Mouse (Mus musculus) macrophage (primary cell): Measurements from ENCODE around the gene Gfi1b. TPM values are rescaled to one million over a fixed set of nuclear protein-coding genes. Genes with fewer than 3 reads are reported as not detected.

Source experiments
- H3K27ac ChIP-seq: fragments of 350-480 bp; formaldehyde crosslinking; 2 replicates; pipeline ENCODE4 v1.9.0; 2021
- H3K36me3 ChIP-seq: fragments of 350-480 bp; formaldehyde crosslinking; 2 replicates; pipeline ENCODE4 v1.9.0; 2021; ENCODE audit errors: inconsistent target
- H3K4me3 ChIP-seq: fragments of 350-480 bp; formaldehyde crosslinking; 2 replicates; pipeline ENCODE4 v1.9.0; 2021; ENCODE audit errors: inconsistent target
- H3K79me2 ChIP-seq: fragments of 350-480 bp; formaldehyde crosslinking; 2 replicates; pipeline ENCODE4 v1.9.0; 2021; ENCODE audit errors: inconsistent target
- WGBS: methylation state at CpG from one replicate; pipeline ENCODE4 v1.1.7; 2026; ENCODE audit warnings: inconsistent platforms; ENCODE audit not compliant: missing documents; 5-methylcytosine and 5-hydroxymethylcytosine counted together
- polyA plus RNA-seq: library from polyadenylated mRNA; stranded (reverse); fragments of 250-400 nt; gene quantifications from 3 replicates; pipeline ENCODE4 v1.2.4, GENCODE M21; 2018; ENCODE audit warnings: inconsistent platforms

Gfi1b gene
- polyA plus RNA-seq, 1 experiment from 2014 or later: 0.10 TPM

DNA sequence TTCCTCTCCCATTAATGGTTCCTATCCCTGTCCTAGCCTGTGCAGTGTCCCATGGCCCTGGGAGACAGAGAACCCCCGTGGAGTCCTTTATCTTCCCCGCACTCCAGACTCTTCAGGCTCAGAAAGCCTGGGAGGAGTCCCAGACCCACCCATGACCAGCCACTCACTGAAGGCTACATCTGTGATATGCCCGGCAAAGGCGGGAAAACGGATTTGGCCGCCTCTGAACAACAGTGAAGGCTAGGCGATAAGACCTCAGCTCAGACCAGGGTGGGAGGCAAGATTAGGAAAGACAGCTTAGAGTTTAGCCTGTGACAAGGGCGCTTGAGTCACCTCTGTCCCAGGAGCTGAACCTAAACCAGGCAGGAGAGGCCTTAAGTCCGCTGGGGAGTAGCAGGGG, 4.9 kb downstream of the Gfi1b start:
- no peak overlapping the region for H3K4me3 ChIP-seq
- no peak overlapping the region for H3K27ac ChIP-seq
- WGBS: 96% methylated on average over 9 of the region's 9 CpGs
- H3K36me3 ChIP-seq: no peaks in the 10 kb centered on the region
- H3K79me2 ChIP-seq: no peaks in the 10 kb centered on the region

GRCm38 (mm10) chr2:28616358-28616757, 5.4 kb downstream of the Gfi1b start:
- Histone ChIP-seq H3K4me3 (no peak overlapping the region), H3K79me2 (no peaks in the 10 kb centered on the region), H3K27ac (no peak overlapping the region), H3K36me3 (no peaks in the 10 kb centered on the region)
- 80% methylated on average over 5 of the region's 5 CpGs for WGBS

- H3K4me3 ChIP-seq: no peak overlapping the region
- 100% methylated on average over 10 of the region's 10 CpGs for WGBS
- H3K79me2 ChIP-seq: no peaks in the 10 kb centered on the region
- H3K27ac ChIP-seq: no peak overlapping the region
- no peaks in the 10 kb centered on the region for H3K36me3 ChIP-seq
Observed at GRCm38 (mm10) chr2:28613599-28613998, 8.2 kb downstream of the Gfi1b start.

DNA sequence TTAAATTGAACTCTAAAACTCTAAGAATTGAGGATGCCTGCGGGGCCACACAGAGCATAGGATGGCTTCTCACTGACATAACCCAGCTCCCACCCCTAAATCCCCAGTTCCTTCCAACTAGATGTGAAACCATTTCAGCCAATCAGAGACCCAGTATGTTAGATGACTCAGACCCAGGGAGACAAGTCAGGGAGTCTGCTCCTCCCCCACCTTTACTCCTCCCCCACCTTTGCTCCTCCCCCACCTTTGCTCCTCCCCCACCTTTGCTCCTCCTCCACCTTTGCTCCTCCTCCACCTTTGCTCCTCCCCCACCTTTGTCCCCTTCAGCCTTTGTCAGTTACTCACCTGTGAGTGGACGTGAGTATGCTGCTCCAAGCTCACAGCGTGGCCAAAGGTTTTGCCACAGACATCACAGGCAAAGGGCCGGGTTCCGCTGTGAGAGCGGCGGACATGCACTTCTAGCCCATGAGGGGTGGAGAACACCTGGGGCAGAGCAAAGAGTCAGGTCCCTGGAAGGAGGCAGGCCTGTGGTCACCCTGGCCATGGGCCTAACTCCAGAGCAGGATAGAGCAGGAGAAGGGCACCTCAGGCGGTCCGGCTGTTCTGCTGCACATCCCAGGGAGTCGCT, 9.2 kb downstream of the Gfi1b start:
- H3K36me3 ChIP-seq: no peaks in the 10 kb centered on the region
- no peak overlapping the region for H3K27ac ChIP-seq
- H3K4me3 ChIP-seq: no peak overlapping the region
- 97% methylated on average over 10 of the region's 10 CpGs for WGBS
- H3K79me2 ChIP-seq: no peaks in the 10 kb centered on the region

DNA sequence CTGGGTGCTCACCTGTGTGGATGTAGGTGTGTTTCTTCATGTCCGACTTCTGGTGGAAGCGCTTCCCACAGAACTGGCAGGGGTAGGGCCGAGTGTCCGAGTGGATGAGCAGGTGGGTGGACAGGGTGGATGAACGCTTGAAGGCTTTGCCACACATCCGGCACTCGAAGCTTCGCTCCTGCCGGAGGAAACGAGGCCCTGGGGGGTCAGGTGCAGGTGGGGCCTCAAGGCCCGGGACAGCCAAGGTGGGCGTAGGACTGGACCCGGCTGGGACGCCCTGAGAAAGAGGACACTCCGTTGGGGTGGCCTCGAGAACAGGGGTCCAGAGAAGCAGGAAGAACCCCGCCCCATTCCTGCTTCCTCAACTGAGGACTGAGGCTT, 10.4 kb downstream of the Gfi1b start:
- Histone ChIP-seq H3K79me2 (no peaks in the 10 kb centered on the region), H3K36me3 (no peaks in the 10 kb centered on the region), H3K27ac (no peak overlapping the region), H3K4me3 (no peak overlapping the region)
- 84% methylated on average over 17 of the region's 17 CpGs for WGBS

GRCm38 (mm10) chr2:28610716-28611406, 10.9 kb downstream of the Gfi1b start:
- no peak overlapping the region for H3K4me3 ChIP-seq
- H3K79me2 ChIP-seq: no peaks in the 10 kb centered on the region
- 97% methylated on average over 12 of the region's 12 CpGs for WGBS
- H3K36me3 ChIP-seq: no peaks in the 10 kb centered on the region
- H3K27ac ChIP-seq: no peak overlapping the region

DNA sequence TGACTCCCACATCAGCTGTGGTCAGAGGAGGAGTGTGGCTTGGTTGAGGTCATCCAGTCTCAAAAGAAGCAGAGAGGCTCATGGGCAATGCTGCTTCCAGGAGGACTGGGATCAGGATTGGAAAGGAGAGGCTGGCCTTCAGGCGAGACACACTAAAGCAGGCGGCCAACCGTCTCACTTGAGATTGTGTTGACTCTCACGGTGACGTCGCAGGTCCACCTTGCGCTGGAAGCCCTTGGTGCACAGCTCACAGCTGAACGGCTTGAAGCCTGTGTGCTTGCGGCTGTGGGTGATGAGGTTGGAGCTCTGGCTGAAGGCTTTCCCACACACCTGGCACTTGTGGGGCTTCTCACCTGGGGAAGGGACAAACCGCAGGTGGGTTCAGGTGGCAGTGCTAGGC, 11.9 kb downstream of the Gfi1b start:
- Histone ChIP-seq H3K27ac (no peak overlapping the region), H3K79me2 (no peaks in the 10 kb centered on the region)
- 92% methylated on average over 10 of the region's 10 CpGs for WGBS

DNA sequence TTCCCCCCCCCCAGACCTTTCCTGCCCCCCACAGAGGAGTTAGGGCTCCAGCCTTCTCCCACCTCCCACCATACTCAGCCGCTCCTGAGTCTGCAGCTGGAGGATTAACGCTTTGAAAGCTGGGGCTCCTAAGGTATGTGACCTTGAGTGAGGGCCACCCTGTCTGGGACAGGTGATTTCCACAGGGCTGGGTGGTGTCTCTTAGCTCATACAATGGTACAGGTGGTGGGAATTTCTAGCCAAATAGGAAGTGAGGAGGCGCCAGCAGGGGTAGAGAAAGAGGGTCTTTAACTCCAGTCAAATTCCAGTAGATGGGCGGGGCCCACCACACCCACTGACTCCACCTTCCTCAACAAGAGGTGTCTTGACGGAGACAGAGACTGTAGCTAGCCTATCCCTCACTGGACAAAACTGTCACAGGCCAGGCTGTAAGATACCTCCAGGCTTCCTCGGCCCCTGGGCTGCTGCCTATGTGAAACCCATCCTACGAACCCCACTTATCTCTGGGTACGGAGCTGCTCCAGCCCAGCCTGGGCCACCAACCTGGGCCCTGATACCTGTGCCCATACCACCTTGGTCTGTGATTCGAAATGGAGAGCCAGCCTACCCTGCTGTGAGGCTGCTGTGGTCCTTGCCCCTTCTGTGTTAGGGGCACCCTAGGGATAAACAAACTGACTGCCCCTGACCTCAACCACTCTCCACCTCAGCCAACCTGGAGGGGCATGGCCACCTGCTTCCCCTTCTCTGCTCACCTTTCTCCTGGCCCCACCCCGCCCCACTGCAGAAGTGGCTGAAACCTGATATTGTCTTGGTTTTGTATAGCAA, 14.2 kb downstream of the Gfi1b start:
- 83% methylated on average over 10 of the region's 10 CpGs for WGBS
- H3K27ac ChIP-seq: no peak overlapping the region
- H3K36me3 ChIP-seq: no peaks in the 10 kb centered on the region
- no peak overlapping the region for H3K4me3 ChIP-seq
- H3K79me2 ChIP-seq: no peaks in the 10 kb centered on the region

More for the DNA sequence above, 11.9 kb downstream of the Gfi1b start:
- Histone ChIP-seq H3K4me3 (no peak overlapping the region), H3K36me3 (no peaks in the 10 kb centered on the region)

DNA sequence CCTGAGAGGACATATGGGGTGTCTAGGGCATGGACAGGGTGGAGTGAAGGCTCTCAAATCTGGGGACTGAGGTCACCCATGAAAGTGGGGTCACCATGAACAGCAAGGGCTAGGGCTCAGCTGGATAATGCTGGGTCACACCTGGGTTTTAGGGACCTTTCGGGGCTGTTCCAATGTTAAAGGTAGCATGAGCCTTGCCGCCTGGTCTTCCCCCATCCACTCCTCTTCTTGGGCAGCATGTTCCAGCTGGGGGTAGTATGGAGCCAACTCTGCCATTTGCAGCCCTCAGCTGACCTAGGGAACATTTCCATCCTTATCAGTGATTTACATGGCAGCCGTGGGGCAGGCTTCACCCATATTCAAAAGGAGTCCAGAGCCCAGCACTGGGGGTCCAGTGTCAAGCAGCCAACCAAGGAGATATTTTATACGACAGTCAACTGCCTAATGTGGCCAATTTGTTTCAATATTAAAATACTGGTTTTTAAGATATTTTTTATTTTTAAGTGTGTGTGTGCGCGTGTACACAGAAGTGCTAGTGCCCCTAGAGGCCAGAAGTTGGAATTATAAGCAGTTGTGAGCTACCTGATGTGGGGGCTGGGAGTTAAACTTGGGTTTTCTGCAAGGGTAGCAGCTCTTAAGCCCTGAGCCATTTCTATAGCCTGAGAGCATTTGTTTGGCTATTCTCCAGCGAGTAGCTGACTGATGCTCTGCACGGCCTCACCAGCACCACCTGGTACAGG, 15.0 kb downstream of the Gfi1b start:
- 80% methylated on average over 7 of the region's 8 CpGs for WGBS
- Histone ChIP-seq H3K36me3 (no peaks in the 10 kb centered on the region), H3K4me3 (no peak overlapping the region), H3K27ac (no peak overlapping the region), H3K79me2 (no peaks in the 10 kb centered on the region)

DNA sequence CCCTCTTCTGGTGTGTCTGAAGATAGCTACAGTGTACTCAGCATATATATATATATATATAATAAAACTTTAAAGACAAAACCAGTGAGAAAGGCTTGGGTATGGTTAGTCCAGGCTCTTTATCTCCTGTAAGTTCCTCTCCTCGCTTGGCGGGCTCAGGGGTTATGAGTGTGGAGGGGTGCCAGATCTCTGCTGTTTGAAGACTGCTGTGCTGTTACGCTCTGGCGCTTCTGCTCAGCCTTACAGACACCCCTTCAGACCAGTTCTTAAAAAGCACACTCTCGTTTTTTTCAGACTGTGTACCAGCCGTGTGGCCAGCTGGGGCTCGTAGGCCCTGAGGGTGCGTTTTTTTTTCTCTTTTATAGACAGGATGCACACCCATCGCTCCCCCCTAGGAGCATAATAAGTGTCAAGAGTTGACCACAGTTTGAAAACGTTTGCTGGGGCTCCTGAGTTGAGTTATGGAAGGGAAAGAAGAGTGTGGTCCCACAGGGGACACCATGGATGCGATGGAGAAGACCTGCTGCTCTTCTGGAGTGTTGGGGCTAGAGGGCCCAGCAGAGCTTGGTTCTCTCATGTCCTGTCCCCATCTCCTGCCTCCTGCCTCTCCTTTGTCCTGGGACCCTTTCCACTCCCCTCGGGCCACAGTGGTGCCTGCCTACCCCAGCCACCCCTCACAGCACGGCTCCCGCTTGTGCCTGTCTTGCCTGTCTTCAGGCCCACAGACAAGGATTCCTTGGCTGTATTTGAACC, 15.8 kb downstream of the Gfi1b start:
- H3K4me3 ChIP-seq: no peak overlapping the region
- H3K36me3 ChIP-seq: no peaks in the 10 kb centered on the region
- H3K79me2 ChIP-seq: no peaks in the 10 kb centered on the region

DNA sequence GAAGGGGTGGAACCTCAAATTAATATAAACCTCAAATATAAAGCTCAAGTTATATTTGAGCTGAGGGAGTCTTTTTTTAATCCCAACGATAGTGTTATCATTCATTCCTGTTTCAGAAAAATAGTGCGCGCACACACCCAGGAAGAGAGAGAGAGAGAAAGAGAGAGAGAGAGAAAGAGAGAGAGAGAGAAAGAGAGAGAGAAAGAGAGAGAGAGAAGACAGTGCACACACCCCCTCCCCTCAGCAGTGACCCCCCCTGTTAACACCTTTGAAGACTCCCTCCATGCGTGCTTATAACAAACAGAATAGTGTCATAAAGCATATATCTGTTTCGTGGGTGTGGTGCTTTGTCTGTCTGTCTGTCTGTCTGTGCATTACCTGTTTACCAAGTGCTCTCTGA, 18.2 kb downstream of the Gfi1b start:
- Histone ChIP-seq H3K27ac (no peak overlapping the region), H3K4me3 (no peak overlapping the region), H3K79me2 (no peaks in the 10 kb centered on the region), H3K36me3 (no peaks in the 10 kb centered on the region)
- WGBS: 89% methylated on average over 5 of the region's 5 CpGs

More for the DNA sequence above, 15.8 kb downstream of the Gfi1b start:
- H3K27ac ChIP-seq: no peak overlapping the region
- 48% methylated on average over 14 of the region's 14 CpGs for WGBS

GRCm38 (mm10) chr2:28601720-28602590, 19.8 kb downstream of the Gfi1b start:
- Histone ChIP-seq H3K4me3 (no peak overlapping the region), H3K36me3 (no peaks in the 10 kb centered on the region), H3K27ac (no peak overlapping the region), H3K79me2 (no peaks in the 10 kb centered on the region)
- 79% methylated on average over 12 of the region's 12 CpGs for WGBS

DNA sequence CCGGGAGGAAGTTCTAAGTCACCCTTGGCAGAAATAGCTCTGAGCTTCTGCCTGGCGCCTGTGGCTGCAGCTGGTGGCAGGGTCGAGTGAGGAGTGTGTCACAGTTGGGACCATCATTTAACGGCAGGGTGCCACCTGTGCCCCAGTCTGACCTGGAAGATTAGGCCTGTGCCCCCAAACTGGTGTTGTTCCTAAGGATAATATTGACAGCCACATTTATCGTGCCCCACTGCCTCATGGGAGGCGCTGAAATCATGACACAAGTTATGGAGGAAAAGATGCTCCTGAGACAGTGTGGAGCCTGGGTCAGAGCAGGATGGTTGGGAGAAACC, 22.2 kb downstream of the Gfi1b start:
- WGBS: 25% methylated on average over 6 of the region's 6 CpGs
- no peaks in the 10 kb centered on the region for H3K79me2 ChIP-seq
- no peaks in the 10 kb centered on the region for H3K36me3 ChIP-seq
- no peak overlapping the region for H3K4me3 ChIP-seq
- H3K27ac ChIP-seq: no peak overlapping the region
